Mouse (Mus musculus) MN1 (cell line): Measurements from ENCODE around the gene Pclaf.

ENCODE experiments used
- DNase-seq: peaks from one replicate; pipeline ENCODE4 v3.0.0-alpha.2; 2016; ENCODE audit warnings: low spot score

The Pclaf gene

GRCm38 (mm10) chr9:65890143-65890628 lies at the start of gene Pclaf:
Pclaf (plus strand) TSS chr9:65890237.
- peak; percentile 81 for DNase-seq

GRCm38 (mm10) chr9:65844421-65845165 lies 45.4 kb upstream of the Pclaf start:
- no peak for DNase-seq

- no peak for DNase-seq
These were observed 41.9 kb upstream of the Pclaf start for GRCm38 (mm10) chr9:65848154-65848553.

- peak; percentile 54 for DNase-seq
These were observed 39.8 kb upstream of the Pclaf start for GRCm38 (mm10) chr9:65850203-65850602.

- no peak for DNase-seq
These were observed 30.4 kb upstream of the Pclaf start for GRCm38 (mm10) chr9:65859656-65860055.

GRCm38 (mm10) chr9:65884564-65885315 lies 5.3 kb upstream of the Pclaf start:
- DNase-seq, result peak; percentile 93

GRCm38 (mm10) chr9:65891126-65891525 lies 1.1 kb downstream of the Pclaf start:
- no peak for DNase-seq

GRCm38 (mm10) chr9:65896977-65897376 lies 6.9 kb downstream of the Pclaf start:
- DNase-seq, result no peak

- no peak for DNase-seq
These were observed 12.8 kb downstream of the Pclaf start for GRCm38 (mm10) chr9:65902879-65903278.

- no peak for DNase-seq
These were observed 13.4 kb downstream of the Pclaf start for GRCm38 (mm10) chr9:65903419-65903818.

- peak; percentile 96 for DNase-seq
These were observed 18.6 kb downstream of the Pclaf start, which contains the start of the genes Trip4 and Csnk1g1 for GRCm38 (mm10) chr9:65908394-65909300. Trip4 (minus strand) TSS chr9:65908794. Csnk1g1 (plus strand) TSS chr9:65908924.

- peak; percentile 71 for DNase-seq
These were observed 19.3 kb downstream of the Pclaf start for GRCm38 (mm10) chr9:65909301-65909801.

- no peak for DNase-seq
These were observed 19.8 kb downstream of the Pclaf start for GRCm38 (mm10) chr9:65909837-65910236.

GRCm38 (mm10) chr9:65913976-65914375 lies 23.9 kb downstream of the Pclaf start:
- peak; percentile 20 for DNase-seq

GRCm38 (mm10) chr9:65917015-65917414 lies 27.0 kb downstream of the Pclaf start:
- no peak for DNase-seq

- no peak for DNase-seq
These were observed 38.4 kb downstream of the Pclaf start for GRCm38 (mm10) chr9:65928456-65928855.

- DNase-seq, result no peak
These were observed 39.8 kb downstream of the Pclaf start for GRCm38 (mm10) chr9:65929826-65930225.

GRCm38 (mm10) chr9:65937566-65937965 lies 47.5 kb downstream of the Pclaf start:
- DNase-seq, result no peak

- DNase-seq, result no peak
These were observed 61.1 kb downstream of the Pclaf start for GRCm38 (mm10) chr9:65951082-65951587.
